8 mouse cellular contexts compared by ENCODE assay signal in the genomic region with DNA sequence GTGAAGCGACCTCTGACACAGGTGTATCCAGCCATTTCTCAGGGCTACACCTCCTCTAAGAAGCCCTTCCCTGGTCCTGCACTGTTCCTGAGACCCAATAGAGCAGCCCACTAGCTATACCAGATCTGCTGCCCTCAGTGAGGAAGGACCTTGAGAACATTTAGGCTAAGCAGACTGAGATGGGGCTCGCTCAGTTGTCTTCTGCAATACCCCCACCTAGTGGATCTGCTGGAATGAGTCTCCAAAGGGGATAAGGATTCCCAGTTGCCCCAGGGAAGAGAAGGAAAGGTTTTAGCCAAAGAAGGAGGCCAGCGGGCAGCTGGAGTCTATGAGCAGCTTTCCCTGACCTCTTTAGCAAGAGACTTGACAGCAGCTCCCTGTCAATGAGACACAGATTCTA. TPM values are rescaled to one million over a fixed set of nuclear protein-coding genes. Genes with fewer than 3 reads are reported as not detected.
DNase-seq lines count a peak whose midpoint lies in the region; ATAC-seq and TF ChIP-seq lines count a peak whose summit lies in the region.

No protein-coding gene starts in this region.

- no peak overlapping the region for H3K27ac ChIP-seq in kidney, embryonic 14.5 days (ENCODE audit: low read depth, low read length)

- 42% methylated on average over 3 of the region's 3 CpGs for WGBS in kidney, embryonic 14.5 days

- no peak overlapping the region for H3K4me2 ChIP-seq in kidney, embryonic 14.5 days (replicated peaks; ENCODE audit: low read depth, low read length)

- H3K36me3 ChIP-seq in kidney, embryonic 14.5 days (ENCODE audit: control insufficient read depth, insufficient read depth, low read length), result no peaks in the 10 kb centered on the region

- DNase-seq in kidney, adult 11 months, result no peak
- peak; percentile 71 for DNase-seq in brain, embryonic 14.5 days (ENCODE audit: low read depth)
- peak; percentile 36 to 63 for DNase-seq in heart, postnatal 14 days
- peak; percentile 57 to 66 for DNase-seq in left cerebral cortex, postnatal 14 days (ENCODE audit: low spot score in 2 of 2)
- DNase-seq in right cerebral cortex, postnatal 10 days (ENCODE audit: low spot score in 2 of 2), result peak; percentile 67 to 78
- no peak for DNase-seq in thymus, postnatal 14 days
- no peak for DNase-seq in thymus, postnatal 4 days

- H3K9ac ChIP-seq in kidney, embryonic 14.5 days (ENCODE audit: low read depth, low read length), result no peak overlapping the region

- no peaks in the 10 kb centered on the region for H3K4me1 ChIP-seq in kidney, embryonic 14.5 days (ENCODE audit: control insufficient read depth, insufficient read depth, low read length)

- 0 out of 2 replicates have a peak, but pooled peaks cover 3% of the 10 kb centered on the region for H3K9me3 ChIP-seq in kidney, embryonic 14.5 days (ENCODE audit: control insufficient read depth, low read length)

- intact Hi-C loops in heart, postnatal 14 days (cut with DNase I), result loop anchor here (5.0 to 10.0 kb wide), 2 partner anchors 113 to 409 kb away; no protein-coding TSS in a partner anchor
- intact Hi-C loops in left cerebral cortex, postnatal 14 days (cut with DNase I), result loop anchor here (5.0 kb wide), 1 partner anchor 392 kb away; no protein-coding TSS in a partner anchor

- TF ChIP-seq POLR2A in brain, embryonic 14.5 days (IDR thresholded peaks at IDR 0.05; ENCODE audit: borderline replicate concordance, extremely low read depth, insufficient read depth, insufficient read length, poor library complexity, severe bottlenecking), result no peak

- H3K27me3 ChIP-seq in kidney, embryonic 14.5 days (ENCODE audit: control insufficient read depth, insufficient read depth, low read length), result no peaks in the 10 kb centered on the region

- no peak overlapping the region for H3K4me3 ChIP-seq in kidney, embryonic 14.5 days (ENCODE audit: low read length)

- peak; percentile 58; the same call in 1 of the 2 replicates for TF ChIP-seq CTCF in brain, embryonic 14.5 days (IDR thresholded peaks at IDR 0.05; ENCODE audit: borderline replicate concordance, extremely low read depth, insufficient read depth, insufficient read length)

- ATAC-seq in kidney, embryonic 14.5 days (ENCODE audit: low FRiP score, low TSS enrichment), result 0 out of 2 replicates have a peak, but pooled peaks have one; percentile 16

RNA-seq across cellular contexts. Expression of gene Lgi2, which starts 42.1 kb away (rescaled TPM):
- 3.5 and 3.9 TPM in 2 replicates for polyA plus RNA-seq in kidney, embryonic 14.5 days (2014; fragmentation: Nextera tagmentation; extraction: Ambion mirVana)
- polyA plus RNA-seq in brain, embryonic 14.5 days (2012; rRNA removed), result 3.1 and 8.3 TPM in 2 replicates
- 1 to 10 TPM in 1 of 2 experiments, under 1 TPM in 1; 0.93 to 1.0 TPM for total RNA-seq in heart, postnatal 14 days (2021)
- total RNA-seq in left cerebral cortex, postnatal 14 days (2021), result 10 to 100 TPM; 48.9 to 57.3 TPM

RNA-seq across cellular contexts. Expression of gene Ccdc149, which starts 52.9 kb away (rescaled TPM):
- 1.8 and 2.1 TPM in 2 replicates for polyA plus RNA-seq in kidney, embryonic 14.5 days (2014; fragmentation: Nextera tagmentation; extraction: Ambion mirVana)
- polyA plus RNA-seq in brain, embryonic 14.5 days (2012; rRNA removed), result 8.0 and 11.3 TPM in 2 replicates
- total RNA-seq in heart, postnatal 14 days (2021), result 1 to 10 TPM; 5.3 to 6.9 TPM
- 10 to 100 TPM; 38.9 to 43.3 TPM for total RNA-seq in left cerebral cortex, postnatal 14 days (2021)

Comparison
In these comparisons a context has a peak if more than half of its experiments do, and no peak if none do; other contexts are left out.
1. DNase-seq: peak in brain, embryonic 14.5 days (single experiment), heart, postnatal 14 days (2 of 2), left cerebral cortex, postnatal 14 days (2 of 2) and right cerebral cortex, postnatal 10 days (2 of 2); none in kidney, adult 11 months (single experiment), thymus, postnatal 14 days (single experiment) and thymus, postnatal 4 days (single experiment).
2. RNA of gene Lgi2, which starts 42.1 kb away (total RNA-seq): 48.9 to 57.3 TPM in left cerebral cortex, postnatal 14 days; 0.93 to 1.0 TPM in heart, postnatal 14 days; every median in the first group is over 10 times any median in the second.
3. RNA of gene Ccdc149, which starts 52.9 kb away (total RNA-seq): 38.9 to 43.3 TPM in left cerebral cortex, postnatal 14 days; 5.3 to 6.9 TPM in heart, postnatal 14 days; every median in the first group is over 4 times any median in the second.